Mouse (Mus musculus): ENCODE data around the gene Atp13a4. TPM values are rescaled to one million over a fixed set of nuclear protein-coding genes. Genes with fewer than 3 reads are reported as not detected.

The Atp13a4 gene
- total RNA-seq, 2 experiments from 2014 or later: 15.2 to 17.3 TPM

- H3K4me3 ChIP-seq: no peak overlapping the region
- peak; percentile 11 to 48 for DNase-seq (ENCODE audit: low spot score in 2 of 2)
- no peak overlapping the region for H3K27ac ChIP-seq
- TF ChIP-seq CTCF (conservative IDR thresholded peaks at IDR 0.05): peak; percentile 76
Observed at GRCm38 (mm10) chr16:29451706-29452105, 93.0 kb downstream of the Atp13a4 start.

DNA sequence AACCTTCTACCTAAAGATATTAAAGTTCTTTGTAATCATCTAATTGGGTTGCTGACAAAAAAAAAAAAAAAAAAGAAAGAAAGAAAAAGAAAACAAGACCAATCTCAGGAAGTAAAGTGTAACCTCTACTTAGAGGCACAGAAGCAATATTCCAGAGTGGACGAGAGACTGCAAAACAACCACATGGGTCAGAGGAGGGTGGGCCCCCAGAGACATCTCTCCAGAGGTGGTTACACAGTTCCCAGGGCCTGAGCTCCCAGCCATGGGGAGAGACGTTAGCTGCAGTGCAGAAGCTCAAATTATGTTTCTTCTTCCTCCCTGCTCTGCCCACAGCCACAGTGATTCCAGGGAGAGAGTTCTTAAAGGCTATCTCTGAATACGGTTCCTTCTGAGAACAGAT, 102.5 kb downstream of the Atp13a4 start:
- DNase-seq (ENCODE audit: low spot score in 2 of 2): no peak
- no peak overlapping the region for H3K27ac ChIP-seq
- H3K4me3 ChIP-seq: no peak overlapping the region
- TF ChIP-seq CTCF (conservative IDR thresholded peaks at IDR 0.05): no peak

- DNase-seq (ENCODE audit: low spot score in 2 of 2): no peak
- no peak overlapping the region for H3K4me3 ChIP-seq
- H3K27ac ChIP-seq: peak overlapping the region; percentile 5; the same call in 1 of the 2 replicates
- TF ChIP-seq CTCF (conservative IDR thresholded peaks at IDR 0.05): no peak
Observed at GRCm38 (mm10) chr16:29441405-29441985, 103.2 kb downstream of the Atp13a4 start.

GRCm38 (mm10) chr16:29438045-29438444, 106.6 kb downstream of the Atp13a4 start:
- no peak for DNase-seq (ENCODE audit: low spot score in 2 of 2)
- Histone ChIP-seq H3K27ac (no peak overlapping the region), H3K4me3 (no peak overlapping the region)
- TF ChIP-seq CTCF (conservative IDR thresholded peaks at IDR 0.05): no peak

DNA sequence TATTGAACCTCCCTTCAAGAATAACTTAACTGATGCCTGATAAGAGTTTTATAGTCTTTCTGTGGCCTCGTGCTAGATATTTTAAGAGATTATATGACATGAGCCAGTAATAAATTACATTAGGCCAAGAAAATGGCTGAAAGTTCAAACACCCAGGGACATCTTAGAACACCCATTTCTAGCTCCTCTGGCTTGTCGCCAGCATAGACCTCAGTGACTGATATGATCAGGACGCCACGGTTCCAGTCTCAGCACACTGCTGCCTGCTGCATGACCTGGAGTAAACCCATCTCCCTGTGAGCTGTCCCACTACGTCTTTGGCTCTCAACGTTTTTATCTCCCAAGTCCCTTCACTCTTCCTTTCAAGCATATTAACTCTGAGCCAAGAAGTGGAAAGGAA, 108.9 kb downstream of the Atp13a4 start:
- DNase-seq (ENCODE audit: low spot score in 2 of 2): no peak
- TF ChIP-seq CTCF (conservative IDR thresholded peaks at IDR 0.05): no peak
- Histone ChIP-seq H3K4me3 (no peak overlapping the region), H3K27ac (no peak overlapping the region)

DNA sequence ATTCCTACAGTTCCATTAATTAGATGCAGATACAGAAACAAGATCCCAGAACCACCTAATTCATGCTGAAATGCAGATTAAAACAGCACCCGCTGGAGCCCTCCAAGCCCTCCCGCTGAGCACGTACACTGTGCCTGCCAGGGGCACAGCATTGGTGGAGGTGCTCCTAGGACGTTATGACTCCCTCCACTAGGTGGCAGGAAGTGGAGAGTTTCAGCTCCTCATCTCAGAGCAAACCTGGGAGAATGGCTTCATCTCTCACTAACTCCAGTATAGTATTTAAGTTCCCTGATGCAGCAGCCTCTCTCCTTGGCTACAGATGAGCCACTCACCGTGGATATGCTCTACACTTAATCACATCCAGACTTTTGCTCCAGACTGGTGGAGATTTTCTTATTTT, 110.0 kb downstream of the Atp13a4 start:
- Histone ChIP-seq H3K4me3 (no peak overlapping the region), H3K27ac (no peak overlapping the region)
- peak; percentile 42 to 61 for DNase-seq (ENCODE audit: low spot score in 2 of 2)
- TF ChIP-seq CTCF (conservative IDR thresholded peaks at IDR 0.05): peak; percentile 87

DNA sequence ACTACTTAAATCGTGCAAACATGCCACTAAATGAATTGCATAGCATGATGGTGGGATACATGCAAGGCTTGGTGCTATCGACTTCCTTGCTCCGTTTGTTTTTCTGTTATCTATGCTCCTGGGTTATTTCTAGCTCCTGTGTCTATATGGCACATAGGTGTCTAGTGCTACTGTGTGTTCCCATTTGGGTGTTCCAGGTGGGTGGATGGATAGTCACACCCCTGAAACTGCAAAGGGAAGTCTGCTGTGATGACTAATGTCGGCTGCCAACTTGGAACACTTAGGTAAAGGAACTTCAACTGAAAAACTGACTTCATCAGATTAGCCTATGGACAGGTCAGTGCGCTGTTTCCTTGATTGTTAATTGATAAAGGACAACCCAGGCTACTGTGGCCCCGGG, 129.8 kb downstream of the Atp13a4 start:
- H3K27ac ChIP-seq: no peak overlapping the region
- DNase-seq (ENCODE audit: low spot score in 2 of 2): no peak
- TF ChIP-seq CTCF (conservative IDR thresholded peaks at IDR 0.05): no peak
- no peak overlapping the region for H3K4me3 ChIP-seq

DNA sequence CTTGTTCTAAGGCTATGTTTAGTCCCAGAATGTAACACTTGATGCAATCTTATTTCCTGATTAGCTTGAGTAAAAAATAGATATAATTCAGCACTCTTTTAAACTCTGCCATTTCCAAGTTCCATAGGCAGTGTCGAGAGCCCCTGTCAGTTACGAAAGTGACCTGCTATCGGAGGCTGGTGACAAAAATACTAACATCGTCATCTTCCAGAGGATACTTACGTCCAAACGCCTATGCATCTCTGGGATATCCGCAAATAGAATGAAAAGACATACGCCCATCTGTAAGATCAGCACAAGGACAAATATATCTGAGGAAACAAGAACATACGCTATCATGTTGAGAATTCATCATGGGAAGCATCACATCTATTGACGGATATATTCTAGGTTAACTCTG, 137.3 kb downstream of the Atp13a4 start:
- no peak for TF ChIP-seq CTCF (conservative IDR thresholded peaks at IDR 0.05)
- Histone ChIP-seq H3K4me3 (no peak overlapping the region), H3K27ac (no peak overlapping the region)
- DNase-seq (ENCODE audit: low spot score in 2 of 2): no peak

GRCm38 (mm10) chr16:29399079-29399478, 145.6 kb downstream of the Atp13a4 start:
- no peak for TF ChIP-seq CTCF (conservative IDR thresholded peaks at IDR 0.05)
- Histone ChIP-seq H3K27ac (no peak overlapping the region), H3K4me3 (no peak overlapping the region)
- no peak for DNase-seq (ENCODE audit: low spot score in 2 of 2)

DNA sequence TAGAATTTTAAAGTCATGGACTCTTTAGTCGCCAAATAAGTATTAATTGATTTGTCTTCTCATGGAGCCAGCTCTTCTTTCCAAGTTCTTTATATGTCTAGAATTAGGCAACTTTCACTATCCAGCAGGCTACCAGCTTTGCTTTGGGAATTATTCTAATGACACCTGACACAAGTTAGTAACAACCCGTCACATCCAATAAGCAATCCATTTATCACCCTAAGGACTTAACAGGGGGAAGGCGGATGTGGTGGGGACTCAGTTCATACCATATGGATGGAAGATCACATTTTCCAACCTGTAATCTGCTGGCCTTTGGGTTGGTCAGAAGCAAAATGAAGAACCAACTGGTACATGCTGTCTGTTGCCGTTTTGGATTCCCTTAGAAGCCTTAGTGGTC, 159.9 kb downstream of the Atp13a4 start:
- Histone ChIP-seq H3K4me3 (no peak overlapping the region), H3K27ac (no peak overlapping the region)
- DNase-seq (ENCODE audit: low spot score in 2 of 2): no peak
- no peak for TF ChIP-seq CTCF (conservative IDR thresholded peaks at IDR 0.05)

DNA sequence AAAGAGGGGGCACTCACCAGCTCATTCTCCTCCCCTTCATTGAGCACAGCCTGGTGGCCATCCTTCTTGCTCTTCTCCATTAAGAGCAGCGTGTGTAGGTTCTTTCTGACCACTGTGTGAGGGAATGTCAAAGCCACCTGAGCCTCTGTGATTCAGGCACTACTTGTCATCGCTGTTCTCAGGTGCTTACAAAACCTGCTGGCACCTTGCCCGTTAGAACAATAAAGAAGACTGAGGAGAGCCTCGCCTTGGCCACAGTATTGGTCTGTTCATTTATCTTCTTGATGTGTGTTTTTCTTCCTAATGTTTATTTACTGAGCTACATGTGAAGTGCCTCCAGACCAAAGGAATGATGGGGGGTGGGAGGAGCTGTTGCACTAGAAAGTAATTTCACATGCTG, 166.2 kb downstream of the Atp13a4 start, which contains the start of gene Atp13a5:
Gene Atp13a5 (minus strand): TSS at position 275 of the 400 bp plus-strand sequence.
- TF ChIP-seq CTCF (conservative IDR thresholded peaks at IDR 0.05): no peak
- no peak for DNase-seq (ENCODE audit: low spot score in 2 of 2)
- Histone ChIP-seq H3K27ac (no peak within 1 kb of the TSS), H3K4me3 (no peak within 1 kb of the TSS; the same call in 1 of the 2 replicates)

- no peak for DNase-seq (ENCODE audit: low spot score in 2 of 2)
Observed at GRCm38 (mm10) chr16:29374636-29375035, 170.0 kb downstream of the Atp13a4 start.

More at GRCm38 (mm10) chr16:29374636-29375035, 170.0 kb downstream of the Atp13a4 start:
- TF ChIP-seq CTCF (conservative IDR thresholded peaks at IDR 0.05): no peak
- Histone ChIP-seq H3K27ac (no peak overlapping the region), H3K4me3 (no peak overlapping the region)

Other genes starting within 250 kb of the Atp13a4 start
- gene Atp13a5, start 166.1 kb downstream of the Atp13a4 start, total RNA-seq (2021): 10 to 100 TPM; 10.5 to 10.8 TPM
- gene Opa1, start 34.5 kb upstream of the Atp13a4 start, total RNA-seq (2021): 100 to 1,000 TPM; 104 to 108 TPM